Comparison of ENCODE assay signal across 19 mouse cellular contexts in genomic region chr8:80049256-80050005, GRCm38 (mm10). TPM values are rescaled to one million over a fixed set of nuclear protein-coding genes. Genes with fewer than 3 reads are reported as not detected.
DNase-seq lines count a peak whose midpoint lies in the region; ATAC-seq and TF ChIP-seq lines count a peak whose summit lies in the region.
"Had no signal": no experiment of that assay in that cellular context is flagged by ENCODE, and none has a peak within 500 bp of the region (broad histone marks: within the 10 kb centered on the region; RNA-seq: fewer than 3 reads in every experiment).

No protein-coding gene starts in this region.

- no peak for TF ChIP-seq CTCF in forebrain, postnatal 0 days (IDR thresholded peaks at IDR 0.05; ENCODE audit: low read depth)
- no peak for TF ChIP-seq CTCF in heart, postnatal 0 days (IDR thresholded peaks at IDR 0.05; ENCODE audit: low read depth)
- TF ChIP-seq CTCF in stomach, postnatal 0 days (IDR thresholded peaks at IDR 0.05; ENCODE audit: low read depth), result no peak

- H3K4me2 ChIP-seq in forebrain, postnatal 0 days (ENCODE audit: low read depth), result no peak overlapping the region
- peak overlapping the region; percentile 35 for H3K4me2 ChIP-seq in heart, postnatal 0 days (ENCODE audit: low read depth, low read length)
- H3K4me2 ChIP-seq in neural tube, embryonic 15.5 days, result no peak overlapping the region
- no peak overlapping the region for H3K4me2 ChIP-seq in stomach, postnatal 0 days (replicated peaks; ENCODE audit: low read depth)
- H3K4me2 ChIP-seq: embryonic facial prominence, embryonic 12.5 days; neural tube, embryonic 13.5 days had no signal

- DNase-seq in forebrain, postnatal 0 days, result peak; percentile 32
- DNase-seq in forebrain, embryonic 10.5 days (ENCODE audit: extremely low spot score, low spot score), result no peak
- DNase-seq in heart, postnatal 0 days (ENCODE audit: low spot score), result no peak
- DNase-seq in heart, adult 9 months (ENCODE audit: low spot score in 2 of 2), result no peak
- peak; percentile 12 for DNase-seq in neural tube, embryonic 10.5 days (ENCODE audit: extremely low spot score, low spot score)
- peak; percentile 7 for DNase-seq in stomach, postnatal 0 days (ENCODE audit: low spot score)
- DNase-seq in cerebellum, postnatal 14 days, result no peak
- DNase-seq: adrenal gland, adult 2 months; cerebellum, postnatal 25 days; gastrocnemius, postnatal 10 days; kidney, adult 8-10 months; kidney, postnatal 25 days; thymus, postnatal 14 days had no signal

- no peak overlapping the region for H3K4me3 ChIP-seq in forebrain, postnatal 0 days (ENCODE audit: low read depth, low read length)
- no peak overlapping the region for H3K4me3 ChIP-seq in forebrain, embryonic 10.5 days
- no peak overlapping the region for H3K4me3 ChIP-seq in heart, postnatal 0 days (ENCODE audit: low read depth, low read length)
- no peak overlapping the region for H3K4me3 ChIP-seq in neural tube, embryonic 15.5 days (replicated peaks)
- no peak overlapping the region for H3K4me3 ChIP-seq in stomach, postnatal 0 days (ENCODE audit: low read depth, low read length)
- H3K4me3 ChIP-seq: embryonic facial prominence, embryonic 12.5 days; neural tube, embryonic 13.5 days had no signal

- no peaks in the 10 kb centered on the region for H3K36me3 ChIP-seq in forebrain, postnatal 0 days (ENCODE audit: insufficient read depth)
- no peaks in the 10 kb centered on the region for H3K36me3 ChIP-seq in forebrain, embryonic 10.5 days (replicated peaks)
- no peaks in the 10 kb centered on the region for H3K36me3 ChIP-seq in heart, postnatal 0 days (replicated peaks; ENCODE audit: control insufficient read depth, insufficient read depth, low read length)
- H3K36me3 ChIP-seq in neural tube, embryonic 15.5 days, result no peaks in the 10 kb centered on the region
- no peaks in the 10 kb centered on the region for H3K36me3 ChIP-seq in stomach, postnatal 0 days (ENCODE audit: control insufficient read depth, insufficient read depth, low read length)
- H3K36me3 ChIP-seq: embryonic facial prominence, embryonic 12.5 days; neural tube, embryonic 13.5 days had no signal

- H3K27ac ChIP-seq in forebrain, postnatal 0 days (ENCODE audit: low read depth, low read length), result no peak overlapping the region
- no peak overlapping the region for H3K27ac ChIP-seq in forebrain, embryonic 10.5 days
- H3K27ac ChIP-seq in heart, postnatal 0 days (ENCODE audit: low read depth), result no peak overlapping the region
- H3K27ac ChIP-seq in neural tube, embryonic 15.5 days (replicated peaks), result no peak overlapping the region
- H3K27ac ChIP-seq in stomach, postnatal 0 days (replicated peaks), result no peak overlapping the region
- H3K27ac ChIP-seq: embryonic facial prominence, embryonic 12.5 days; neural tube, embryonic 13.5 days had no signal

- H3K4me1 ChIP-seq in forebrain, postnatal 0 days (ENCODE audit: insufficient read depth), result no peaks in the 10 kb centered on the region
- peaks cover 28% of the 10 kb centered on the region for H3K4me1 ChIP-seq in forebrain, embryonic 10.5 days
- peaks cover 5% of the 10 kb centered on the region; the same call in 1 of the 2 replicates for H3K4me1 ChIP-seq in heart, postnatal 0 days (ENCODE audit: control insufficient read depth, insufficient read depth)
- no peaks in the 10 kb centered on the region for H3K4me1 ChIP-seq in neural tube, embryonic 15.5 days
- no peaks in the 10 kb centered on the region for H3K4me1 ChIP-seq in stomach, postnatal 0 days (replicated peaks; ENCODE audit: control insufficient read depth, insufficient read depth)
- H3K4me1 ChIP-seq: embryonic facial prominence, embryonic 12.5 days had no signal

- no peak overlapping the region for H3K9ac ChIP-seq in forebrain, postnatal 0 days
- H3K9ac ChIP-seq in heart, postnatal 0 days (replicated peaks; ENCODE audit: low read depth, low read length), result no peak overlapping the region
- H3K9ac ChIP-seq in neural tube, embryonic 15.5 days (replicated peaks), result no peak overlapping the region
- no peak overlapping the region for H3K9ac ChIP-seq in stomach, postnatal 0 days (ENCODE audit: low read length)
- H3K9ac ChIP-seq: embryonic facial prominence, embryonic 12.5 days; neural tube, embryonic 13.5 days had no signal

- TF ChIP-seq EP300 in heart, postnatal 0 days (IDR thresholded peaks at IDR 0.05; ENCODE audit: low read depth), result no peak
- no peak for TF ChIP-seq EP300 in stomach, postnatal 0 days (optimal IDR thresholded peaks at IDR 0.05)

- peaks cover 6% of the 10 kb centered on the region; the same call in 1 of the 2 replicates for H3K27me3 ChIP-seq in forebrain, postnatal 0 days (ENCODE audit: insufficient read depth, low read length)
- H3K27me3 ChIP-seq in forebrain, embryonic 10.5 days (ENCODE audit: poor library complexity, severe bottlenecking), result peaks cover 99% of the 10 kb centered on the region
- H3K27me3 ChIP-seq in heart, postnatal 0 days (ENCODE audit: control insufficient read depth, insufficient read depth, low read length), result peaks cover 3% of the 10 kb centered on the region; the same call in 1 of the 2 replicates
- peaks cover 12% of the 10 kb centered on the region for H3K27me3 ChIP-seq in neural tube, embryonic 15.5 days (replicated peaks)
- no peaks in the 10 kb centered on the region for H3K27me3 ChIP-seq in stomach, postnatal 0 days (ENCODE audit: control insufficient read depth, insufficient read depth, low read length)

- no peaks in the 10 kb centered on the region for H3K9me3 ChIP-seq in forebrain, postnatal 0 days (ENCODE audit: low read length)
- H3K9me3 ChIP-seq in forebrain, embryonic 10.5 days, result no peaks in the 10 kb centered on the region
- no peaks in the 10 kb centered on the region for H3K9me3 ChIP-seq in heart, postnatal 0 days (replicated peaks; ENCODE audit: control insufficient read depth, low read length)
- no peaks in the 10 kb centered on the region for H3K9me3 ChIP-seq in neural tube, embryonic 15.5 days (replicated peaks)
- H3K9me3 ChIP-seq in stomach, postnatal 0 days (ENCODE audit: control insufficient read depth, low read length), result no peaks in the 10 kb centered on the region
- H3K9me3 ChIP-seq: embryonic facial prominence, embryonic 12.5 days; neural tube, embryonic 13.5 days had no signal

- peak; percentile 61 for ATAC-seq in forebrain, postnatal 0 days
- no peak for ATAC-seq in heart, postnatal 0 days (ENCODE audit: insufficient read depth, low read depth)
- ATAC-seq in neural tube, embryonic 15.5 days (ENCODE audit: low FRiP score), result no peak
- ATAC-seq in stomach, postnatal 0 days (ENCODE audit: low FRiP score, low TSS enrichment), result no peak

- 75% methylated on average over 15 of the region's 15 CpGs for WGBS in forebrain, postnatal 0 days
- WGBS in forebrain, embryonic 10.5 days, result 79% methylated on average over 15 of the region's 15 CpGs
- WGBS in heart, postnatal 0 days, result 18% methylated on average over 15 of the region's 15 CpGs
- 77% methylated on average over 15 of the region's 15 CpGs for WGBS in neural tube, embryonic 15.5 days
- WGBS in stomach, postnatal 0 days, result 54% methylated on average over 15 of the region's 15 CpGs

RNA-seq across cellular contexts. Expression of gene Hhip, which starts 8.4 kb away (rescaled TPM):
- 2.0 and 2.5 TPM in 2 replicates for total RNA-seq in forebrain, postnatal 0 days (2014; rRNA removed)
- 1.0 and 1.8 TPM in 2 replicates for polyA plus RNA-seq in forebrain, postnatal 0 days (2015; fragmentation: Nextera tagmentation; extraction: Ambion mirVana)
- 1.7 and 2.1 TPM in 2 replicates for polyA plus RNA-seq in forebrain, embryonic 10.5 days (2016; fragmentation: Nextera tagmentation; extraction: Ambion mirVana)
- 0.08 and 0.39 TPM in 2 replicates for total RNA-seq in heart, postnatal 0 days (2014; rRNA removed; ENCODE audit: low replicate concordance)
- 0.11 TPM in 2 replicates for polyA plus RNA-seq in heart, postnatal 0 days (2015; fragmentation: Nextera tagmentation; extraction: Ambion mirVana)
- polyA plus RNA-seq in neural tube, embryonic 15.5 days (2015; fragmentation: Nextera tagmentation; extraction: Ambion mirVana), result 5.1 and 7.2 TPM in 2 replicates
- 8.4 and 10.6 TPM in 2 replicates for polyA plus RNA-seq in stomach, postnatal 0 days (2015; fragmentation: Nextera tagmentation; extraction: Ambion mirVana)
- total RNA-seq: CH12.LX; hematopoietic stem cell, adult 5-6 weeks; monocyte, adult 5-6 weeks had no signal

Comparison
In these comparisons a context has a peak if more than half of its experiments do, and no peak if none do; other contexts are left out.
1. DNase-seq: peak in forebrain, postnatal 0 days (single experiment), neural tube, embryonic 10.5 days (single experiment) and stomach, postnatal 0 days (single experiment); none in forebrain, embryonic 10.5 days (single experiment), heart, postnatal 0 days (single experiment), heart, adult 9 months (0 of 2) and cerebellum, postnatal 14 days (0 of 2).